Mouse (Mus musculus): ENCODE measurements around the gene Pfdn4.
A peak's percentile ranks its signal among the peaks of the same experiment; 100 is the strongest.
"Not testable (repeated sequence)": the region's sequence is repeated elsewhere in the genome, so short reads cannot be mapped to it uniquely, and the experiment has no call there.

Gene Pfdn4

DNA sequence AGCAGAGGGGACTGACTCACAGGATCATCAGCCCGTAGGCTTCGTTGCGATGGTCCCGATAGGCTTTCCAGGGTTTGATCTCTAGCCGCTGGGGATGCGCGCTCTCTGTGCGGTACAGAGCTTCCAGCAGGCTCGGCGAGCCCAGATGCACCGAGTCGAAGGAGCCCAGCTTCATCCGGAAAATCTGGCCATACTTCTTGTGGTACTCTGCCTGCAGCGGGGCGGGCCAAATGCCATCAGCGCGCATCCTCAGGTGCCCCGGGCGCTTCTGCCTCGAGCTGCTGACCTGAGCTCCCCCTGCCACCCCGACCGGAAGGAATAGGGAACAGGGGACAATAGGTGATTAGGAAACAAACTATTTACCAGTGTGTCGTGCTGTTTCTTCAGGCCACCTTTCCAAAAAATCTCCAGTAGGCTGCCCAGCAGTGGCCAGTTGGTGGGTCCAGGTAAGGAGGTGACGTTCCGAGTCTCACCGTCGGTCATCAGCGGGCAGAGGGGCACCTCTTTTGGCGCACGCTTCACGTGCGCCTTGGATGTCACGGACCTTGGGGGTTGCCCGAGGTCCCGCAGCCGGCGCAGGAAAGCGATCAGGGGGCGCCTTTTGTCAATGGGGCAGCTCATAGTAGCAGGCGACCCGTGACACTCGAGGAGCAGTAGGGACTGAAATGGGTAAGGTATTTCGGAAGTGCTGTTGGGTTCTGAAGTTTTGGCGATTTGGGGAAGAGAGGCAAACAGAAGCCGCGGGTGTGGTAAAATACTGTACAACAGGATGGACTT lies at the start of gene Pfdn4:
Gene Pfdn4 (plus strand): TSS at position 275 of the 777 bp plus-strand sequence.
- no peak for DNase-seq (ENCODE audit: extremely low read depth, low read depth)

DNA sequence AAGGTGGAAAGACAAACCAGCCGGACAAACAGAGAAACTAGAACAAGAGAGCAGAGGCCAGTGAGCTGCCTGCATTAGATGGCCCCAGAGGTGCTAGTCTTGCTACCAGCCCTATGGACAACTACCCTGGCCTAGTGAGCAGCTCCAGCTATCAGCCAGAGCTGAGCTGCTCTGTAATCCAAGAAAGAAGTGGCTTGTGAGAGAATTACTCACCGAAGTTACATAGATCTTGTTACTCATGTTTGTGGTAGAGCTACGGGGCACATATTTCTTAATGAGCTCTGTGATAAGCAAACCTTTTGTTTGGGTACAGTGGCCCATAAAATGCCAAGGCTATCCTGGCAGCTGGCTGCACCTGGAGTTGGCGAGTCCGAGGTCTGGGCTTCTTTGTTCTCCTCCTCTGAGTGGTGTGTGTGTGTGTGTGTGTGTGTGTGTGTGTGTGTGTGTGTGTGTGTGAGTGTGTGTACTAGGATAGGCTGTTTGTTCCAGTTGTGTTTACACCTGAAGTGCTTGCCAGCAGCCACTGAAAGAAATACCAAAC lies 49.3 kb upstream of the Pfdn4 start:
- DNase-seq (ENCODE audit: extremely low read depth, low read depth) = no peak

DNA sequence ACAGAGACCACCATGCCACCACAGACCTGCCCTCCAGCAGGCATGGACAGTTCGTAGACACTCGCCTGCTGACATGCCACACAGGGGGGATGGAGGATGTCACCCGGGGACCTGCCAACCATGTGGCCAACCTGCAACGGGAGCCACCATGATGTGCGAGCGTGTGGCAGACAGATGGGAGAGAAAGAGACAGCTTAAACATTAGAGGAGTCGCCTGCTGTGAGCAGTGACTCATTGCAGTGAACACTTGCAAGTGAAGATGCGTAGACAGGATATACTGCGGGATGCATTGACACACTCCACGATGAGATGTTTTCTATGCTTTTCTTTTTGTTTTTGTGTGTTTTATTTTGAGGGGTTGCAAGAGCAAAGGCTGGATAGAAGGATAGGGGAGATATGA lies 48.6 kb upstream of the Pfdn4 start:
- no peak for DNase-seq (ENCODE audit: extremely low read depth, low read depth)

DNA sequence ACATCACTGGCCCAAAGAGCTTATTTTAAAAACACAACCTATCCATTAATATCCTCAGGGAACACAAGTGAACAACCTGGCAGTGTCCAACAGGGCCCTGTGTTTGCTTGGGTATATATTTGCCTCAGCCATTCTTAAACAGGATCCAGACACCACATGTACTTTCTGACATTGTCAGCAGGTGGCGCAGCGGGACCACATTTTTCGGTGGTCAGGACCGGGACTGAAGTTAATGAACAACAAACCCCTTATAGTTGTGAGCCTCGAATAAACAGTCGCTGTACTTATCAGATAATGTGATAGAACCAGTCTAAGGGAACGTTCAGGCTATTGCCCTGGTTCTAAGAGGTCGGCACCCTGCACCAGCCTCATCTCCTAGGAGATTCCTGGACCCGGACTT lies 45.3 kb upstream of the Pfdn4 start:
- DNase-seq (ENCODE audit: extremely low read depth, low read depth) = peak; percentile 4

DNA sequence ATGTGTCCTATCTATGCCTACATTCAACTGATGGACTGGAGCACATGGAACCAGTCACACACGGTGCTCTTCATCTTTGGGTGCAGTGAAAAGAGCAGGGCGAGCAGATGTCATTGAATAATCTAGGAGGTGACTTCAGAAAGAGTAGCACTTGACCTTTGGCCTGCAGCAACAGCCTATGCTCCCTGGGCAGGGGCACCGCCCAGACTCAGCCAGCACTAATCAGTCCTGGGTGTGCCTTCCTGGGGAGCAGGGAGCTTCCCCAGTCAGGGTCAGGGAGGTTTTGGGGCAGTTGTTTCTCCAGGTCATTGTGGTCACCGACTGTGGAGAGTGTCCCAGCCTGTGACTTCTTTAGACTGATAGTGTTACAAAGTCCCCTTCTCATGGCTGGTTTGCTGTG lies 42.4 kb upstream of the Pfdn4 start:
- not testable (repeated sequence) for DNase-seq (ENCODE audit: extremely low read depth, low read depth)

DNA sequence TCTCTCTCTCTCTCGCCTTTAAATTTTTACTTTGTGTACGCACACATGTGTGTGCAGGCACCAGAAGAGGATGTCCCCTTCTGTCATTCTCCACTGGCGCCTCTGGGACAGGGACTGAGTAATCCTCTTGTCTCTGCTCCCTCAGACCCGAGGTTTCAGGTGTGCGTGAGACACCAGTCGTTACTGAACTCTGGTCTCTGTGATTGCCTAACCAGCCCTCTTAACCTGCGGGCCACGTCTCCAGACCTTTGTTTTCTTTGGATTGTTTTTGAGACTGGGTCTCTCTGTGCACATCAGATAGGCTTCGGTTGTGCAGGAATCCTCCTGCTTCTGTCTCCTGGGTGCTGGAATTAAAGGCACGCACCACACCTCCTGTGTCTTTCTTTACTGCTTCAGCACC lies 37.0 kb upstream of the Pfdn4 start:
- DNase-seq (ENCODE audit: extremely low read depth, low read depth) = no peak

DNA sequence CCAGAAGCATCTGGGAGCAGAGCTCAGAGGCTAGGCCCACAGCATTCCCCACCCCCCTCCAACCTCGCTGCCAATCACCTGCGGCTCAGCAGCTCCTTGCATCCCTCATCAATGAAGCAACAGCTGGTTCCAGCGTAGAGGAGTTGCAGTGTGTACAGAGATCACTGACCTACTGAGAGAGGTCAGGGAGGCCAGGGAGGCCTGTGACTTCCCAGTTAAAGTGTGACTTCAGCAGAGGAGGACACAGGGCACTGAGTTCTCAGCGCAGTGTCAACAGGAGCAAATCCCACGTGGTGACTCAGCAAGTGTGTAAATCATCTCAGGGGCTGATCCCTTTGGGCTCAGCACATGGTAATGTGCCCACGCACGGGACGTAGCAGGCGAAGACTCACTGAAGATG lies 36.4 kb upstream of the Pfdn4 start:
- no peak for DNase-seq (ENCODE audit: extremely low read depth, low read depth)

DNA sequence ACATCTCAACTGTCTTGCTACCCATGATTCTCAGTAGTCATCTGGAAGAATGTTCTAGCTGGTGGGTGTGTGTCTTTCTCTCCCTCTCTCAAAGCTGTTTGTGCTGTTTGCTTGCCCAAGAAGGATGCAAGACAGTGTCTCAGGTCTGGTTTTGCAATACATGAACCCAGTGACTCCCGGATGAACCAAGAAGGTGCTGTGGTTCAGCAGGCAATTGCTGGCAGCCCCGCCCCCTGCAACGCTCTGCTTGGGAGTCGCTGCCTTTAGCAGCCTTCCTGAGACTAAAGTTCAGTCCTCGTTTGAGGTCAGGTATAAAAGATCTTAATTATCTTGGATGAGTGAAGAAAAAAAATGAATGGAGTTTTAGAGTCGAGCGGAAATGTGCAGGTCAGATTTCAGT lies 34.6 kb upstream of the Pfdn4 start:
- DNase-seq (ENCODE audit: extremely low read depth, low read depth) = no peak

DNA sequence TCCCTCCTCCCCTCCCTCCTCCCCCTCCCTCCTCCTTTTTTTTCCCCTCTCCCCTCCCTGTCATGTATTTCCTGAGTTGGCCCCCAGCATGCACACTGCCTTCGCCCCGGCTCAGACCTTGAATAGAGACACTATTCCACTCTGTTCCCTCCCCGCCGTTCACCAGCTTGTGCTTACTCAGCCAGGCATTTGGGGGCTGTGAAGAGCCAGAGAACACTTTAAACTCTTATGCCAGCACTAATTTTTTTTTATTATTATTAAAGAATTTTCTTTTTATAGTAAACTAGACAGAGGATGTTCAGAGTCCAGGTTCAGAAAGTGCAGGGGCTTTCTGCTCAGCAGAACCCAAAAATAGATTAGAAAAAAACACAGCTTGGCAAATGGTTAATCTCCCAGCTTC lies 31.4 kb upstream of the Pfdn4 start:
- no peak for DNase-seq (ENCODE audit: extremely low read depth, low read depth)

DNA sequence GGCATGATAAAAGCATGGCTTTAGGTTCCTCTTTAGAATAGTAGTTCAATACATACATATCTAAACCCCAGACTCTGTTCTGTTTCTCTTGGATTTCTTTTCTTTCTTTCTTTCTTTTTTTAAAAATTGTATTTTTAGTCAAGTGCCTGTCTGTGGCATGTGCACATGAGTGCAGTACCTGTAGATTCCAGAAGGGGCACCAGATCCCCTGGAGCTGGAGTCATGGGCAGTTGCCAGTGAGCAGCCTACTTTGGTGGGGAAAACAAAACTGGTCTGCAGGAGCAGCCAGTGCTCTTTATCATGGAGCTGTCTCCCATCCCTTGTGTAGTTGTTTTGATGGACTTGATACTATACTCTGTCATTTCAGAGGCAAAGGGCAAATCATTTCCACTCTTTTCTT lies 28.2 kb upstream of the Pfdn4 start:
- DNase-seq (ENCODE audit: extremely low read depth, low read depth) = no peak

DNA sequence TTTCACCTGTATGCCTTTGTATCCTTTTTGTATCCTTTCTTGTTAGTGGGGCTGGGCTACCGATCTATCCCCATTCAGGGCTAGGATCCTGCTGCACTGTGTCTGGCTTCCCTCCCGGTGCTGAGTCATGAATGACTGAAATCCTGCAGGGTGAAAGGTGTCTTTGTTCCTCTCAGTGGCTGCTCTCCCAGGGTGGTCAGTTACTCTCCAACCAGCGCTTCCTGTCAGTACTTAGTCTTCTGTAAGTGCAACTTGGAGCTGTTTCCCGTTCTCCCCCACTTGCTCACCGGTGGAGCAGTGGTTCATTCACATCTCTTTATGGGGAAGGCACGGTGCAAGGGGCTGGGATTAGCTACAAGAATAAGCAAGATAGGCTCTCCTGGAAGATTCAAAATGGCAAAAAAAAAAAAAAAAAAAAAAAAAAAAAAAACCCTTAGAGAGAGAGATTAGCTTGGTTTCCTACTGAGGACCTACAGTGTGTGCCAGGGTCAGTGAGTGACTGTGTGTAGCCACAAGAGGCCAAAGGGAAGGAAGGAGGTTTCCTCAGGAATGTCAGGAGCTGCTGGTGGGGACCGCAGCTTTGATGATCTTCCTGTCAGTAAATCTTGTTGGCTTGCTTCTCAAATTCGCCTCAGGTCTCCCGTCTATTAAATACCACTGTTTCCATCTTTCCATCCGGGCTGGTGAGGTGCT lies 26.5 kb upstream of the Pfdn4 start:
- no peak for DNase-seq (ENCODE audit: extremely low read depth, low read depth)

DNA sequence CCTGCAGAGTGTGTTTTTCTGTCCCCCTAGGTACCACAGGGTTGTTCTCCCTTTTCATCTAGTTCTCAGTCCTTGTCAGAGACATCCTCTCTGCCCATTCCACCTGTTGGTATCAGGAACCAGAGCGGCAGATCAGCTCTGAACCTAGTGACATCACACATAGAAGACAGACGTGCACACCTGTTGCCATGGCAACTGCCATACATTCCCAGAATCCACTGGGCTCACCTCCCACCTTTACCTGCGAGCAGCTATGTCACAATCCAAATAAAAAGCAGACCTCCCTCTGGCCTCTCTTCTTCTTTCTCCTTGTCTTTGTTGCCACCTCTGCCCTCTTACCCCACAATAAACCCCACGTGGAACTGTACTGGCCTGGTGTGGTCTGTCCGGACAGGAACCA lies 25.6 kb upstream of the Pfdn4 start:
- DNase-seq (ENCODE audit: extremely low read depth, low read depth) = no peak

DNA sequence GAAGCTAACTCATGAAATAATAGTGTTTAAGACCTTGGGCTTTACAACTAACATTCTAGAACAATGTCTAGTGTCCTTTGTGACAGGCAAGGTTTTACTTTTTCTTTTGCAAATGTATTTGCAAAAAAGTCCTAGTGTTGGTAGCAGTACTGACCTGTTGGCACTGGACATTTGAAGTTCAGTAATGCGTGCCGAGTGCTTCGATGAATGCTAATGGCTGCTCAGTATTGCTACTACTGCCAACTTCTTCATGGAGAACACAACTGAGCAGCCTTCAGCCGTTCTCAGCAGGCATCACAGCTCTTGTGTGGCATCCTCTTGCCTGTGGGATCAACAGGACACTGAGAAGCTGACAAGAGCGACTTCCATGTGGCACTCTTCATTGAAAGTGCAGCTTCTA lies 22.1 kb upstream of the Pfdn4 start:
- no peak for DNase-seq (ENCODE audit: extremely low read depth, low read depth)

DNA sequence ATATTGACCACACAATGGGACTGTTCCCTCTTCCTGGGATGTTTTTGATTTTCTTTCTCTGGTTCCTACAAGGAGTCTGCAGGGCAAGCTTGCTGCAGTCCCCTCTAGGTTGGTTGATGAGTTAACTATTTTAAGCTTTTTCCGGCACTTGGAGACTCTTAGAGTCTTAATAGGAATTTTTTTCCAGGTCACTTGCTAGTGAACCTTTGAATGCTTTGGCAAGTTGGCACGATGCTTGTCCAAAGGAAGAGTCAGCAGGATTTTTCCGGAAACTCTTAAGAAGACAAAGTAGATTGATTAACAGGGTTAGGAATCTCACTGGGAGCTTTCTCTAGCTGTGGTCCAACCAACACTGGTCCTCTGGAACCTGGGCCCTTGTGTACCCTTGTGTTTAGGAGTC lies 21.1 kb upstream of the Pfdn4 start:
- no peak for DNase-seq (ENCODE audit: extremely low read depth, low read depth)

DNA sequence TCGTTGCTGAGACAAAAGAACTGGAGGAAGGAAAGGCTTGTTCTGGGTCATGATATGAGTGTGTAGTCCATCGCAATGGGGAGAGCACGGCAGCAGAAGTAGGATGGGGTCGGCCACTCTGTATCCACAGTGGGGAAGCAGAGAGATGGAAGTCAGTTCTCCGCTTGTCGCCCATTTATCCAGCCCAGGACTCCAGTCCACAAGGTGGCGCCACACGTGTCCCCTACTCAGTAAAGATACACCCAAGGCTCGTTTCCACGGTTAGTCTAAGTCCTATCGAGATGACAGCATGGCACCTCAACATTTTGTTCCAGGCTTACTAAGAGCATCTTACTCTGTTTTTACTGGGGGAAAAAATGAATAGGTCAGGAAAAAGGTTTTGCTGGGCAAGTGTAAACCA lies 20.0 kb upstream of the Pfdn4 start:
- DNase-seq (ENCODE audit: extremely low read depth, low read depth) = no peak

DNA sequence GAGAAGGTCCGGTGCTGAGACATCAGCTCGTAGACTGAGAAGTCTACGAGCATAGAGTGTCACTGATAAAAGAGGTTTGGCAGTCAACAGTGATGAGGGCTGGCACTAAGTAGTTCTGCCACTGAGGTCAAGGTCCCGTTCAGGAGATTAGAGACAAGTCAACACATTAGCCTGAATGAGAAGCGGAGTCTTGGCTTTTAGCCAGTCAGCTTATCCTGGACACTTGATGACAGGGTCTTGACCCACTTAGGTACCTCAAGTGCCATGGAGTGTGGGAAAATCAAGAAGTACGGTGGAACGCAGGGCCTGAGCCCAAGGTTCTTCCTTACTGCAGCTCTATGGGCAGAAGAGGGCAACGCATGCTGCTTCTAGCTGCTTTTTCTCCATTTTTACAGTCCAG lies 19.6 kb upstream of the Pfdn4 start:
- no peak for DNase-seq (ENCODE audit: extremely low read depth, low read depth)

DNA sequence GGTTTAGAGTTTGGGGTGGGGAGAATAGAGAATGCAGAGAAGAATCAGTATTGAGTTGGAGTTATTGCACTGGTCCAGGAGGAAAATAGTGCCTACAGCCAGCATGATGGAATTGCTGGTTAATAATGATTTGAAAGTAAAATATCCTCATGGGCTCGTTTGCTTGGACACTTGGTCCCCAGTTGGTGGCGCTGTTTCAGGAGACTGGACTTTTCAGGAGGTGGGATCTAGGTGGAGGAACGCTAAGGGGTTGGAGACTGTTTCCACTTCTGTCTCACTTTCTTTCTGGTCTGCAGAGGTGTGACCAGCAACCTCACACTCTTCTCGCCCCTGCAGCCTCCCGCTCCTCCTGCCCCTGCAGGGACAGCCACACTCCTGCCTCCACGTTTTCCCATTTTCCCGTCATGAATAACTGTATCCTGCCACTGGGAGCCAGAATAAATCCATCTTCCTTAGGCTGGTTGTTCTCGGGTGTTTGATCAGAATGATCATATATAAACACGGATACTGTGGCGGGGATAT lies 14.1 kb upstream of the Pfdn4 start:
- no peak for DNase-seq (ENCODE audit: extremely low read depth, low read depth)

DNA sequence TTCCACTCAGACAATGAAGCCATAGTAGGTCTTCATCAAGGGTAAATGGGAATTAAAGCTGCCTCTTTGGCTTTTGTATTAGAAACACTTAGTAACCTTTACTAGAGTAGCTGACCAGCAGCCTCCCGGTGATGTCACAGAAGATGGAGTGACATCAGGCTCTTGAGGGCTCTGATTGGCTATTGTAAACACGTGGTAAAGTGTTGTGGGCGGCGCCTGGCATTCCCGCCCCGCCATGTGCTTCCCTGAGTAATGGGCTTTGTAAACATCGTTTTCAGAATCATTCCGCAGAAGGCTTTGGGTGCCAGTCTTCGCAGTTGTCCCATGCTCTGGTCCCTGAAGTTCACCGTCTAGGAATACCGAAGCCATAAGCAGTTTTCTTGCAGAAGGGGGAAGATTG lies 12.3 kb upstream of the Pfdn4 start:
- no peak for DNase-seq (ENCODE audit: extremely low read depth, low read depth)

DNA sequence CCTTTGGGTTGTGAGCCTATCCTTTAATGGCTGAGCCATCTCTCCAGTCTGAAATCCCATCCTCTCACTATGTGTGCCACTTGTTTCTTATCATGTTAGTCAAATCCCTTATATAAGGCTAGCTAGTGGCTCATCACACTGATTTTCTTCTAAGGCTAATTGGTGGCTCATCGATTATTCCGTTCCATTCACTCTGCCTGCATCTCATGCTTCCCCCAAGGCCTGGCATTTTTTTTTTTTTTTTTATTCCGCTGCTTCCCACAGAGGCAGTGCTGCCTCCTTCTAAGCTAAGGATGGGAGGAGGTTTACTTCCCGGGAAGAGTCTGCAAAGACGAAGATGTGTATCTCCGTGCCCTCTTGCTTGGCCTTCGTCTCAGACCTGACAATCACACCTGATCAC lies 9.0 kb upstream of the Pfdn4 start:
- DNase-seq (ENCODE audit: extremely low read depth, low read depth) = no peak

DNA sequence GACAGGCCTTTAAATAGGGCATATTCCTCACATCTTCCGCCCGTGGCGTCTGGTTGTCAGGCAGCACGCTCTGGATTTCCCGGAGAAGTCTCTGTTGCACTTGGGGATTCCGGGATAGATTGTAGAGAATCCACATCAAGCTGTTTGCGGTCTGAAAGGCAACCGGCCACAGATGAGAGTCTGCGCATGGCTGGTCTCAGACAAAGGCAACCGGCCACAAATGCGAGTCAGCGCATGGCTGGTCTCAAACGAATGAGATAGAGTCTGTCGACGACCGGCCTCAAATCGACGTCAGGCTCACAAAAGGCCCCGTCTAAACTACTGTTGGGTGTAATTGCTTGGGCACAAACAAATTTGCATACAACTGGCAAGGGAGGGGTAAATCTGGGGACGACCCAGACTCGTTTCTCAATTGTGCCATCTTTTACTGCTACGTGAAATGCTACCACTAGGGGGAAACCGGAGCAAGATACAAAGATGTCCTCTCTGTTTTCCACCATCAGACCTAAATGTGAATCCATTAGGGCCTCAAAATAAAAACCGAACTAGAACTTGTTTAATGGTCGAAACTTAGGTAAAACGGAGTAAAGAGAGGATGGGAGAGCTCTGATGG lies 8.2 kb upstream of the Pfdn4 start:
- no peak for DNase-seq (ENCODE audit: extremely low read depth, low read depth)

DNA sequence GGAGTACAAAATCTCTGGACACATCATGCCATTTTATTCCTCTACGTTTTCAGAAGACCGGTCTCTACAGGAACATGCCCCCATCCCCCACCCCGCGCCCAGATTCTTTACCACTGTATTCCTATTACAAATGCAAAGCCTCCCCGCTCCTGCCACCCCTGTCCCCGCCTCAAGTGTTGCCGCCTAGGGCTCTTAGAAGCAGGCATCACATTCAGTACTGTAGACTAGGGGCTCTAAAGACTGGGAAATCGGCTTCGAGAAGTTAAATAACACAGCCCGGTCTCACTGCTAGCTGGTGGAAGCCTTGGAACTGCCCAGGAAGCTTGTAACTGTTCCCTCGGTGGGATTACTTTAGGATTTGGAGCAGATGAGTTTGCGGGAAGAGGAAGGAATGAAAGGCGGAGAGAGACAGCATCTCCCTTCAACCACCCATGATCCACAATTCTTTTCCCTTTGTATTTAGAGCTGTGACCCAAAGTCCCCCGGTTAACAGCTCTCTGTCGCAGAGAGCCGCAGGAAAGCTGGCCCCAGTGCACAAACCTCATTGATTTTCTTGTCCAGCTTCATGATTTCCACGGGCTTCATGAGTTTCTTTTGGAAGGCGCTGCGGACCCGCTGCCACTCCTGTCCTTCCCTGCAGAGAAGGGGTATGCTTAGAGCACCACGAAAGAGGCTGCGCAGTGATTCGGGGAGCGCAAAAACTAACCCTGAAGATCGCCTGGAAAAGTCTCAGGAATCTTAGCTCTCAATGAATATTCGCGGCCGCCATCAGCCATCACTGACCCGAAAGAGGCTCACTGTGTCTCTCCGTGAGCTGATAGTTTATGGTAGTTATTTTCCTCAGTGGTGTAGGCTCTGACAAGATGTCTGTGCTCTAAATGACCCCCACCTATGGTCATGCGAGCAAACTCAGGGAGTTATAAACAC lies 1.2 kb upstream of the Pfdn4 start:
- DNase-seq (ENCODE audit: extremely low read depth, low read depth) = no peak

Data from MEL-GATA-1-ER (cell line).